Mouse (Mus musculus): Measurements from ENCODE around the gene Exoc6b.
A peak's percentile ranks its signal among the peaks of the same experiment; 100 is the strongest.

The Exoc6b gene

GRCm38 (mm10) chr6:84976563-84976971 is 92.7 kb downstream of the Exoc6b start:
- DNase-seq (ENCODE audit: low read depth, low spot score): no peak

GRCm38 (mm10) chr6:84968531-84968930 is 100.8 kb downstream of the Exoc6b start:
- DNase-seq (ENCODE audit: low read depth, low spot score): no peak

- DNase-seq (ENCODE audit: low read depth, low spot score): no peak
Measured at GRCm38 (mm10) chr6:84964729-84965415, 104.4 kb downstream of the Exoc6b start.

- no peak for DNase-seq (ENCODE audit: low read depth, low spot score)
Measured at GRCm38 (mm10) chr6:84963044-84963443, 106.3 kb downstream of the Exoc6b start.

- no peak for DNase-seq (ENCODE audit: low read depth, low spot score)
Measured at GRCm38 (mm10) chr6:84961763-84962162, 107.5 kb downstream of the Exoc6b start.

- no peak for DNase-seq (ENCODE audit: low read depth, low spot score)
Measured at GRCm38 (mm10) chr6:84959520-84959919, 109.8 kb downstream of the Exoc6b start.

- no peak for DNase-seq (ENCODE audit: low read depth, low spot score)
Measured at GRCm38 (mm10) chr6:84951621-84952020, 117.7 kb downstream of the Exoc6b start.

GRCm38 (mm10) chr6:84946569-84946968 is 122.7 kb downstream of the Exoc6b start:
- no peak for DNase-seq (ENCODE audit: low read depth, low spot score)

GRCm38 (mm10) chr6:84946106-84946505 is 123.2 kb downstream of the Exoc6b start:
- no peak for DNase-seq (ENCODE audit: low read depth, low spot score)

GRCm38 (mm10) chr6:84932953-84933921 is 136.1 kb downstream of the Exoc6b start:
- no peak for DNase-seq (ENCODE audit: low read depth, low spot score)

- no peak for DNase-seq (ENCODE audit: low read depth, low spot score)
Measured at GRCm38 (mm10) chr6:84931051-84931450, 138.3 kb downstream of the Exoc6b start.

- peak; percentile 18 for DNase-seq (ENCODE audit: low read depth, low spot score)
Measured at GRCm38 (mm10) chr6:84926066-84926465, 143.2 kb downstream of the Exoc6b start.

- peak; percentile 25 for DNase-seq (ENCODE audit: low read depth, low spot score)
Measured at GRCm38 (mm10) chr6:84923760-84924221, 145.5 kb downstream of the Exoc6b start.

- peak; percentile 66 for DNase-seq (ENCODE audit: low read depth, low spot score)
Measured at GRCm38 (mm10) chr6:84916291-84916690, 153.0 kb downstream of the Exoc6b start.

GRCm38 (mm10) chr6:84912434-84912833 is 156.9 kb downstream of the Exoc6b start:
- DNase-seq (ENCODE audit: low read depth, low spot score): peak; percentile 56

GRCm38 (mm10) chr6:84899002-84899774 is 170.1 kb downstream of the Exoc6b start:
- DNase-seq (ENCODE audit: low read depth, low spot score): no peak

- DNase-seq (ENCODE audit: low read depth, low spot score): peak; percentile 21
Measured at GRCm38 (mm10) chr6:84893773-84894095, 175.6 kb downstream of the Exoc6b start.

- DNase-seq (ENCODE audit: low read depth, low spot score): peak; percentile 32
Measured at GRCm38 (mm10) chr6:84892926-84893772, 176.2 kb downstream of the Exoc6b start.

GRCm38 (mm10) chr6:84886551-84886950 is 182.8 kb downstream of the Exoc6b start:
- DNase-seq (ENCODE audit: low read depth, low spot score): no peak

- no peak for DNase-seq (ENCODE audit: low read depth, low spot score)
Measured at GRCm38 (mm10) chr6:84885080-84885479, 184.2 kb downstream of the Exoc6b start.

GRCm38 (mm10) chr6:84883720-84884119 is 185.6 kb downstream of the Exoc6b start:
- no peak for DNase-seq (ENCODE audit: low read depth, low spot score)

Data from R1 (cell line).